Mouse (Mus musculus) midbrain, embryonic 12.5 days (tissue): ENCODE data around the gene Olfml1. TPM values are rescaled to one million over a fixed set of nuclear protein-coding genes. Genes with fewer than 3 reads are reported as not detected.

ENCODE experiments used
- ATAC-seq: fragments of 200-750 bp; cut with Nextera tagmentation; 2 replicates; pipeline ENCODE4 v1.8.0; 2017; ENCODE audit warnings: low read depth, moderate TSS enrichment, moderate library complexity; ENCODE audit not compliant: low FRiP score
- H3K27ac ChIP-seq: fragments of 300-500 bp; sonication (generic); replicated peaks from 2 replicates; pipeline ENCODE4 v1.5.1; 2016; ENCODE audit warnings: mild to moderate bottlenecking
- H3K27me3 ChIP-seq: fragments of 300-500 bp; sonication (generic); 2 replicates; pipeline ENCODE4 v1.6.1; 2016; ENCODE audit warnings: mild to moderate bottlenecking
- H3K36me3 ChIP-seq: fragments of 300-500 bp; sonication (generic); 2 replicates; pipeline ENCODE4 v1.6.1; 2016
- H3K4me1 ChIP-seq: fragments of 300-500 bp; sonication (generic); 2 replicates; pipeline ENCODE4 v1.6.1; 2016
- H3K4me2 ChIP-seq: fragments of 300-500 bp; sonication (generic); replicated peaks from 2 replicates; pipeline ENCODE4 v1.6.1; 2016; ENCODE audit warnings: mild to moderate bottlenecking, moderate library complexity
- H3K4me3 ChIP-seq: fragments of 300-500 bp; sonication (generic); 2 replicates; pipeline ENCODE4 v1.5.1; 2016; ENCODE audit warnings: mild to moderate bottlenecking
- H3K9ac ChIP-seq: fragments of 300-500 bp; sonication (generic); replicated peaks from 2 replicates; pipeline ENCODE4 v1.6.1; 2016; ENCODE audit warnings: mild to moderate bottlenecking, moderate library complexity
- H3K9me3 ChIP-seq: fragments of 300-500 bp; sonication (generic); 2 replicates; pipeline ENCODE4 v1.6.1; 2016; ENCODE audit warnings: mild to moderate bottlenecking
- WGBS: fragments of 180-500 bp; shearing (Covaris S2); methylation state at CpG from one replicate; pipeline ENCODE4 v1.1.7; 2016; 5-methylcytosine and 5-hydroxymethylcytosine counted together
- polyA plus RNA-seq: library from polyadenylated mRNA; unstranded; fragments of >200 nt; fragmentation: Nextera tagmentation; extraction: Ambion mirVana; gene quantifications from 2 replicates; pipeline ENCODE4 v1.2.1, GENCODE M21; 2016

Gene Olfml1
- polyA plus RNA-seq: 4.3 and 8.6 TPM in 2 replicates

GRCm38 (mm10) chr7:107567261-107567671, at the start of gene Olfml1:
Olfml1 (plus strand) TSS chr7:107567446.
- no peaks in the 10 kb centered on the region for H3K27me3 ChIP-seq
- H3K9ac ChIP-seq: no peak within 1 kb of the TSS
- no peak within 1 kb of the TSS for H3K27ac ChIP-seq
- no peaks in the 10 kb centered on the region for H3K36me3 ChIP-seq
- no peaks in the 10 kb centered on the region for H3K9me3 ChIP-seq
- no peak within 1 kb of the TSS for H3K4me3 ChIP-seq
- no peaks in the 10 kb centered on the region for H3K4me1 ChIP-seq
- 64% methylated on average over 7 of the region's 7 CpGs for WGBS
- ATAC-seq: no peak
- no peak within 1 kb of the TSS for H3K4me2 ChIP-seq

GRCm38 (mm10) chr7:107519256-107520025, 47.8 kb upstream of the Olfml1 start:
- Histone ChIP-seq H3K9ac (no peak overlapping the region), H3K27me3 (no peaks in the 10 kb centered on the region), H3K4me1 (peaks cover 5% of the 10 kb centered on the region; the same call in 1 of the 2 replicates), H3K4me2 (no peak overlapping the region), H3K9me3 (no peaks in the 10 kb centered on the region), H3K4me3 (no peak overlapping the region), H3K36me3 (no peaks in the 10 kb centered on the region), H3K27ac (no peak overlapping the region)
- no peak for ATAC-seq
- WGBS: 87% methylated on average over 12 of the region's 12 CpGs

GRCm38 (mm10) chr7:107521411-107521810, 45.8 kb upstream of the Olfml1 start:
- WGBS: 88% methylated on average over 6 of the region's 6 CpGs
- Histone ChIP-seq H3K27me3 (no peaks in the 10 kb centered on the region), H3K4me1 (peaks cover 5% of the 10 kb centered on the region; the same call in 1 of the 2 replicates), H3K27ac (no peak overlapping the region), H3K4me2 (no peak overlapping the region), H3K9me3 (no peaks in the 10 kb centered on the region), H3K9ac (no peak overlapping the region), H3K4me3 (no peak overlapping the region), H3K36me3 (no peaks in the 10 kb centered on the region)
- ATAC-seq: no peak

- Histone ChIP-seq H3K4me1 (no peaks in the 10 kb centered on the region), H3K9me3 (no peaks in the 10 kb centered on the region), H3K4me2 (no peak overlapping the region), H3K27ac (no peak overlapping the region), H3K9ac (no peak overlapping the region), H3K4me3 (no peak overlapping the region), H3K27me3 (no peaks in the 10 kb centered on the region), H3K36me3 (no peaks in the 10 kb centered on the region)
- WGBS: 30% methylated on average over 1 of the region's 1 CpGs
- peak; percentile 52 for ATAC-seq
Measured at GRCm38 (mm10) chr7:107526299-107526698, 40.9 kb upstream of the Olfml1 start.

- no peaks in the 10 kb centered on the region for H3K27me3 ChIP-seq
- no peak overlapping the region for H3K27ac ChIP-seq
- no peak overlapping the region for H3K4me3 ChIP-seq
- no peaks in the 10 kb centered on the region for H3K4me1 ChIP-seq
- H3K9me3 ChIP-seq: no peaks in the 10 kb centered on the region
- no peak for ATAC-seq
- 82% methylated on average over 3 of the region's 3 CpGs for WGBS
- no peaks in the 10 kb centered on the region for H3K36me3 ChIP-seq
- no peak overlapping the region for H3K4me2 ChIP-seq
- no peak overlapping the region for H3K9ac ChIP-seq
Measured at GRCm38 (mm10) chr7:107528169-107528772, 39.0 kb upstream of the Olfml1 start.

GRCm38 (mm10) chr7:107529364-107529763, 37.9 kb upstream of the Olfml1 start:
- no peak overlapping the region for H3K4me3 ChIP-seq
- 82% methylated on average over 5 of the region's 5 CpGs for WGBS
- no peaks in the 10 kb centered on the region for H3K9me3 ChIP-seq
- H3K36me3 ChIP-seq: no peaks in the 10 kb centered on the region
- no peaks in the 10 kb centered on the region for H3K27me3 ChIP-seq
- no peak overlapping the region for H3K27ac ChIP-seq
- no peak overlapping the region for H3K9ac ChIP-seq
- no peaks in the 10 kb centered on the region for H3K4me1 ChIP-seq
- H3K4me2 ChIP-seq: no peak overlapping the region
- no peak for ATAC-seq

- Histone ChIP-seq H3K9ac (no peak overlapping the region), H3K27ac (no peak overlapping the region), H3K4me1 (no peaks in the 10 kb centered on the region), H3K9me3 (no peaks in the 10 kb centered on the region; the same call in 1 of the 2 replicates), H3K4me3 (no peak overlapping the region), H3K27me3 (no peaks in the 10 kb centered on the region), H3K4me2 (no peak overlapping the region), H3K36me3 (no peaks in the 10 kb centered on the region)
- ATAC-seq: no peak
- WGBS: 82% methylated on average over 4 of the region's 4 CpGs
Measured at GRCm38 (mm10) chr7:107535311-107535710, 31.9 kb upstream of the Olfml1 start.

GRCm38 (mm10) chr7:107536516-107536915, 30.7 kb upstream of the Olfml1 start:
- H3K36me3 ChIP-seq: no peaks in the 10 kb centered on the region
- H3K9me3 ChIP-seq: no peaks in the 10 kb centered on the region; the same call in 1 of the 2 replicates
- ATAC-seq: no peak
- H3K27ac ChIP-seq: no peak overlapping the region
- H3K4me2 ChIP-seq: no peak overlapping the region
- H3K27me3 ChIP-seq: no peaks in the 10 kb centered on the region
- H3K4me1 ChIP-seq: no peaks in the 10 kb centered on the region
- H3K9ac ChIP-seq: no peak overlapping the region
- WGBS: 47% methylated on average over 6 of the region's 6 CpGs
- H3K4me3 ChIP-seq: no peak overlapping the region

- H3K4me2 ChIP-seq: no peak overlapping the region
- WGBS: 67% methylated on average over 4 of the region's 4 CpGs
- no peak overlapping the region for H3K9ac ChIP-seq
- no peaks in the 10 kb centered on the region for H3K36me3 ChIP-seq
- no peak overlapping the region for H3K27ac ChIP-seq
- no peak overlapping the region for H3K4me3 ChIP-seq
- ATAC-seq: no peak
- H3K4me1 ChIP-seq: no peaks in the 10 kb centered on the region
- H3K9me3 ChIP-seq: no peaks in the 10 kb centered on the region
- no peaks in the 10 kb centered on the region for H3K27me3 ChIP-seq
Measured at GRCm38 (mm10) chr7:107540034-107540433, 27.2 kb upstream of the Olfml1 start.

- Histone ChIP-seq H3K9me3 (no peaks in the 10 kb centered on the region), H3K9ac (no peak overlapping the region), H3K4me1 (no peaks in the 10 kb centered on the region), H3K27me3 (no peaks in the 10 kb centered on the region), H3K4me3 (no peak overlapping the region), H3K27ac (no peak overlapping the region), H3K4me2 (no peak overlapping the region), H3K36me3 (no peaks in the 10 kb centered on the region)
- 96% methylated on average over 1 of the region's 1 CpGs for WGBS
- ATAC-seq: no peak
Measured at GRCm38 (mm10) chr7:107545011-107545410, 22.2 kb upstream of the Olfml1 start.

GRCm38 (mm10) chr7:107547872-107548271, 19.4 kb upstream of the Olfml1 start:
- Histone ChIP-seq H3K27me3 (no peaks in the 10 kb centered on the region), H3K4me3 (no peak overlapping the region), H3K9me3 (no peaks in the 10 kb centered on the region), H3K27ac (no peak overlapping the region), H3K36me3 (no peaks in the 10 kb centered on the region), H3K4me1 (no peaks in the 10 kb centered on the region), H3K4me2 (no peak overlapping the region), H3K9ac (no peak overlapping the region)
- no peak for ATAC-seq
- WGBS: 96% methylated on average over 3 of the region's 3 CpGs

GRCm38 (mm10) chr7:107553461-107553860, 13.8 kb upstream of the Olfml1 start:
- Histone ChIP-seq H3K9ac (no peak overlapping the region), H3K27ac (no peak overlapping the region), H3K9me3 (no peaks in the 10 kb centered on the region), H3K27me3 (no peaks in the 10 kb centered on the region), H3K4me1 (no peaks in the 10 kb centered on the region), H3K4me2 (no peak overlapping the region), H3K36me3 (no peaks in the 10 kb centered on the region), H3K4me3 (no peak overlapping the region)
- ATAC-seq: no peak
- 64% methylated on average over 1 of the region's 1 CpGs for WGBS
